Mouse (Mus musculus) kidney, postnatal 0 days (tissue): ENCODE results near the gene Ncoa7. TPM values are rescaled to one million over a fixed set of nuclear protein-coding genes. Genes with fewer than 3 reads are reported as not detected.
A peak's percentile ranks its signal among the peaks of the same experiment; 100 is the strongest.
"Not testable (repeated sequence)": the region's sequence is repeated elsewhere in the genome, so short reads cannot be mapped to it uniquely, and the experiment has no call there.

ENCODE experiments used
- ATAC-seq: fragments of 200-750 bp; cut with Nextera tagmentation; replicated peaks from 2 replicates; pipeline ENCODE4 v1.8.0; 2017; ENCODE audit warnings: low read depth, moderate number of reproducible peaks, moderate TSS enrichment, moderate library complexity; ENCODE audit not compliant: low FRiP score
- DNase-seq: peaks from one replicate; pipeline ENCODE4 v3.0.0-alpha.2; 2016; ENCODE audit warnings: low spot score
- H3K27ac ChIP-seq: fragments of 300-500 bp; sonication (generic); 2 replicates; pipeline ENCODE4 v1.5.1; 2014; ENCODE audit warnings: mild to moderate bottlenecking
- H3K27me3 ChIP-seq: fragments of 300-500 bp; sonication (generic); 2 replicates; pipeline ENCODE4 v1.6.1; 2014; ENCODE audit warnings: low read length, mixed read lengths; ENCODE audit not compliant: insufficient read depth
- H3K36me3 ChIP-seq: fragments of 300-500 bp; sonication (generic); 2 replicates; pipeline ENCODE4 v1.6.1; 2014; ENCODE audit warnings: low read length, mixed read lengths; ENCODE audit not compliant: insufficient read depth
- H3K4me1 ChIP-seq: fragments of 300-500 bp; sonication (generic); replicated peaks from 2 replicates; pipeline ENCODE4 v1.6.1; 2014; ENCODE audit warnings: antibody characterized with exemption, low read length, mixed read lengths; ENCODE audit not compliant: insufficient read depth
- H3K4me2 ChIP-seq: fragments of 300-500 bp; sonication (generic); 2 replicates; pipeline ENCODE4 v1.6.1; 2014; ENCODE audit warnings: mild to moderate bottlenecking, low read length, moderate library complexity, mixed read lengths
- H3K4me3 ChIP-seq: fragments of 300-500 bp; sonication (generic); replicated peaks from 2 replicates; pipeline ENCODE4 v1.5.1; 2014; ENCODE audit warnings: low read depth, low read length
- H3K9ac ChIP-seq: fragments of 300-500 bp; sonication (generic); 2 replicates; pipeline ENCODE4 v1.6.1; 2014; ENCODE audit warnings: low read depth, low read length
- H3K9me3 ChIP-seq: fragments of 300-500 bp; sonication (generic); replicated peaks from 2 replicates; pipeline ENCODE4 v1.6.1; 2016; ENCODE audit warnings: low read length, inconsistent platforms, mixed read lengths
- CTCF ChIP-seq: IDR thresholded peaks from 2 replicates; pipeline ENCODE4 v1.5.1; 2016; ENCODE audit warnings: antibody characterized with exemption, low read depth, mild to moderate bottlenecking, moderate library complexity
- WGBS: fragments of 180-500 bp; shearing (Covaris S2); extraction: QIAGEN DNeasy Blood & Tissue Kit; methylation state at CpG from one replicate; pipeline ENCODE4 v1.1.7; 2014; 5-methylcytosine and 5-hydroxymethylcytosine counted together
- polyA plus RNA-seq: library from polyadenylated mRNA; unstranded; fragments of >200 nt; fragmentation: Nextera tagmentation; extraction: Ambion mirVana; gene quantifications from 2 replicates; pipeline ENCODE4 v1.2.1, GENCODE M21; 2015

Gene Ncoa7
- polyA plus RNA-seq, 1 experiment from 2014 or later: 19.6 TPM

GRCm38 (mm10) chr10:30788340-30788721 lies 14.8 kb downstream of the Ncoa7 start:
- no peak for DNase-seq

DNA sequence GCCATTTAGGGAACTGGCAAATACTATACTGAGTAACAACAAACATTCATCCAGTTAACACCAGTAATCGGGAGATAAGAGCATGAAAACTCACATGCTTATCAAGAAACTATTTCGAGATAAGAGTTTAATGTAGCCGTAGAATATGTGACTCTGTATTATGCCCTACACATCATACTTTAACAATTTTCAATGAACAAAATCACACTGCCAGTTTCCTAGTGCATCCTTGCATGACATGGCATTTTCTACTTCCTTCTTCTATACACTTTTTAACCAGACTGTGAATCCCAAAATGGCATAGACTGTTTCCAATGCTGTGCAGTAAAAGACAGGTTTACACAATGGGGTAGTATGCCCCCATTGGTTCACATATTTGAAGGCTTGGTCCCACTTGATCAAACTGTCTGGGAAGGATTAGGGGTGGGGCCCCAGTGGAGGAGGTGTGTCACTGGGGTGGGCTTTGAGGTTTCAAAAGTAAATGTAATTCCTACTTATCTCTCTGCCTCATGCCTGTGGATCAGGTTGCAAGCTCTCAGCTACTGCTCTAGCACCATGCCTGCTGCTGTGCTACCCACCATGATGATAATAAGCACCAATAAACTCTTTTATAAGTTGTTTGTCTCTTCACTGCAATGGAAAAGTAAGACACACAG lies 15.3 kb downstream of the Ncoa7 start:
- Histone ChIP-seq H3K36me3 (no peaks in the 10 kb centered on the region), H3K4me2 (no peak overlapping the region), H3K4me3 (no peak overlapping the region), H3K4me1 (no peaks in the 10 kb centered on the region), H3K27me3 (no peaks in the 10 kb centered on the region), H3K27ac (no peak overlapping the region), H3K9me3 (no peaks in the 10 kb centered on the region), H3K9ac (no peak overlapping the region)
- WGBS: 86% methylated on average over 3 of the region's 3 CpGs
- no peak for TF ChIP-seq CTCF
- 0 out of 2 replicates have a peak, but pooled peaks have one; percentile 29 for ATAC-seq
- DNase-seq: no peak

More at GRCm38 (mm10) chr10:30788340-30788721, 14.8 kb downstream of the Ncoa7 start:
- Histone ChIP-seq H3K9ac (no peak overlapping the region), H3K36me3 (no peaks in the 10 kb centered on the region), H3K9me3 (no peaks in the 10 kb centered on the region), H3K4me1 (no peaks in the 10 kb centered on the region), H3K4me3 (no peak overlapping the region), H3K4me2 (no peak overlapping the region), H3K27ac (no peak overlapping the region), H3K27me3 (no peaks in the 10 kb centered on the region)
- no peak for TF ChIP-seq CTCF
- 100% methylated on average over 1 of the region's 1 CpGs for WGBS
- ATAC-seq: no peak

DNA sequence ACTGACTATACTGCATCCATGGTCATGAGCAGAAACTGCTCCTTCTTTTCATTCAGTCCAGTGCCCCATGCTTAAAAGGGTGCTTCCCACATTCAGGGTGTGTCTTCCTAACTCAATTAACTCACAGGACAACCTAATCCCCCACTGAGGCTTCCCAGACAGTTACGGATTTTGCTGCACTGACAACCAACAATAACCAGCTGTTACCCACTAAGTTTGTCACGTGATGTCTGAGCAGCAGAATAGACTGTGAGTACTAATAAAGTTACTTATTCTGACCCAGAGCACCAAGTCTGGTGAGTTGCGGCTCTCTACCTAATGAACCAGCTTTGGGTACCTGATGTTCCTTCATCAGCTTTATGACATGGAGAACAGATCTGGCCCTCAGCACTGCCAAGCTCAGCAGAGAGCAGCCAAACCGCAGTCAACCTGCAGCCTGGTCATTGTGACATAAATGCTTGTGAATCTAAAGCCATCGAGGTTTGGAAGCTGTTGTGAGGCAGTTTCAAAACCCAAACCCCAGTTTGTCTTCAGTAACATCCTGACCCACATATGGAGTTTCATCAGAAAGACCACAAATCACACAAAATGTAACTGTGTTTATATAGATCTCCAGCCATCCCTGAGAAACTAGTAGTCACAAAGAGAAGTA lies 16.9 kb downstream of the Ncoa7 start:
- Histone ChIP-seq H3K9ac (no peak overlapping the region), H3K27me3 (no peaks in the 10 kb centered on the region), H3K9me3 (no peaks in the 10 kb centered on the region), H3K36me3 (no peaks in the 10 kb centered on the region), H3K4me2 (no peak overlapping the region), H3K27ac (no peak overlapping the region), H3K4me3 (no peak overlapping the region), H3K4me1 (no peaks in the 10 kb centered on the region)
- DNase-seq: no peak
- WGBS: 66% methylated on average over 5 of the region's 5 CpGs
- TF ChIP-seq CTCF: no peak
- ATAC-seq: no peak

DNA sequence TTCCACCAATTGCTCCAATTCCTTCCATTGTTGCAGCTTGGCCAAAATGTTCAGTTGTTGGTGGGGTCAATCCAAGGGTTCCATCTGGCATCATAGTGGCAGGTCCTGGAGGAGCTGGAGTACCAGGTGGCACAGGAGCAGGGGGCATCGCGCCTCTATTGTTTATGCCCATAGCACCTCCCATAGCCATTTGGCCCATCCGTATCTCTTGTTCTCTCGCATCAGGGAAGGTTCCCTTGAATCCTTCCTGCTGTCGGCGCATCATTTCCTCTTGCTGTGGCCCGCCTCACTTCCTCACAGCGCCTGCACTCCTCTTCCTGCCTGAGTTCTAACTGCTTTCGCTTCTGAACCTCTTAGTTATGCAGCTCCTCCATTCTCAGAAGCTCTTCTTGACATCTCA lies 22.2 kb downstream of the Ncoa7 start:
- 89% methylated on average over 9 of the region's 9 CpGs for WGBS
- not testable (repeated sequence) for H3K4me2 ChIP-seq

DNA sequence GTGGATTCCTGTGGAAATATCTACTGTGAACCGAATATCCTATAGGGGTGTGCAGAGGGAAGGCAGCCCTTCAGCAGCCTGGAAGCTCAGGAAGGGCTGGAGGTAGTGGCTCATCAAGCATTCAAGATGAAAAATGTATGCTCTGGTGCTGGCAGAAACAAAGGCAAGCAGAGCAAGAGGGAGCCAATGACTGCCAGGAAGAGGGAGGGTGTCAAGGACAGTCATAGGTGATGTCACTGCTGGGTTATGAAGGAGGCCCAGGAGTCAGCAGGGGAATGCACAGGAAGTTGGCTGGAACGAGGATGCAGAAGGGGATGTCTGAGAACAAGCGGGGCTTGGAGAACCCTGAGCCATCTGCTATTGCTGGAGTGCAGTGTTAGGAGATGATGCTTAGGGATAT lies 24.9 kb downstream of the Ncoa7 start:
- Histone ChIP-seq H3K9me3 (no peaks in the 10 kb centered on the region), H3K4me1 (no peaks in the 10 kb centered on the region), H3K27me3 (no peaks in the 10 kb centered on the region), H3K27ac (no peak overlapping the region), H3K9ac (no peak overlapping the region), H3K36me3 (no peaks in the 10 kb centered on the region), H3K4me3 (no peak overlapping the region), H3K4me2 (no peak overlapping the region)
- no peak for TF ChIP-seq CTCF
- DNase-seq (no peak), ATAC-seq (no peak)
- WGBS: 66% methylated on average over 3 of the region's 3 CpGs

More for the DNA sequence above, 22.2 kb downstream of the Ncoa7 start:
- not testable (repeated sequence) for ATAC-seq, H3K36me3 ChIP-seq, H3K27ac ChIP-seq, H3K9me3 ChIP-seq, H3K4me1 ChIP-seq, H3K27me3 ChIP-seq, H3K4me3 ChIP-seq, H3K9ac ChIP-seq, DNase-seq

GRCm38 (mm10) chr10:30775987-30776386 lies 27.1 kb downstream of the Ncoa7 start:
- no peaks in the 10 kb centered on the region for H3K27me3 ChIP-seq
- TF ChIP-seq CTCF: no peak
- 75% methylated on average over 2 of the region's 2 CpGs for WGBS
- no peaks in the 10 kb centered on the region for H3K9me3 ChIP-seq
- no peak overlapping the region for H3K4me2 ChIP-seq
- H3K9ac ChIP-seq: no peak overlapping the region
- no peak overlapping the region for H3K27ac ChIP-seq
- DNase-seq (no peak), ATAC-seq (no peak)
- H3K36me3 ChIP-seq: no peaks in the 10 kb centered on the region
- H3K4me3 ChIP-seq: no peak overlapping the region
- H3K4me1 ChIP-seq: no peaks in the 10 kb centered on the region

DNA sequence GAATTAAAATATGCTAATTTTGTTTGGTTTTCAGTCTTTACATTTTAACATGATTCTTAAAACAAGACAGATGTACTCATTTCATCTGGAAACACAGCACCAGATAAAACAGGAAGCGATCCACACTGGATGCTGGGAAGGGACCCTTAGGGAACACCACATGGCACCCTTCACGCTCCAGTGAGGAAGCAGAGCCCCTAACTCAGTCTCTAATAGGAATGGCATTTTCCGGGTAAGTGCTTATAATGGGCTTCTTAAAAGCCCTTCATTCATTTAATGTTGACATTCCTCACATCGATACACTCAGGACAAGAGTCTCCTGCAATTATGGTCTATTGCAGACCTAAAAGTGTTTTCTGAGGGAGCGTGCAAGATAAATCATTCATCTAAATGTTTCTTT lies 27.6 kb downstream of the Ncoa7 start:
- H3K4me3 ChIP-seq: no peak overlapping the region
- H3K9me3 ChIP-seq: no peaks in the 10 kb centered on the region
- TF ChIP-seq CTCF: no peak
- no peaks in the 10 kb centered on the region for H3K27me3 ChIP-seq
- H3K36me3 ChIP-seq: no peaks in the 10 kb centered on the region
- DNase-seq: no peak
- H3K4me1 ChIP-seq: no peaks in the 10 kb centered on the region
- H3K9ac ChIP-seq: no peak overlapping the region
- 56% methylated on average over 5 of the region's 5 CpGs for WGBS
- no peak overlapping the region for H3K4me2 ChIP-seq
- no peak overlapping the region for H3K27ac ChIP-seq
- no peak for ATAC-seq
